Comparison of ENCODE assay signal across 16 mouse cellular contexts in the genomic region with DNA sequence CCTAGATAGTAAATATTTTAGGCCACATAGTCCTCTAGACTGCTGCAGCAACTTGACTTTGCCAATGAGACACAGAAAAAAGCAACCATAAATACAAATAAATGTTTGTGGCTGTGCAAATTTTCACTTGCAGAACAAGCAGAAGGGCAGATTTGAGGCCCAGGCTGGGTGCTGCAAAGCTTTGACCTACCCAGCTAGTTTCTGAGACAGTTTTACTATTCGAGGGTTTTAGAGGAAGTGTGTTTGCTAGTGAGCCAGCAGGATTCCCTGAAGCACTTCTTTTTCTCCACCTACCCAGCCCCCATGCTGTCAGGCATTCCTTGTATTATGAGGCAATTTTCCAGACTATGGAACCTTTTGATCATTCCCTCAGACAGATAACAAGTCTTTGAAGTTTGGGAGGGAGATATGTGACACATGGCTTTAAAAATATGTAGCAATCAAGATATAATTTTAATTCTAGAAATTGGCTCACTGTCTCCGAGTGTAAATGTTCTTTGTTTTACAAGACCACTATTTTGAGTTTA. TPM values are rescaled to one million over a fixed set of nuclear protein-coding genes. Genes with fewer than 3 reads are reported as not detected.
DNase-seq lines count a peak whose midpoint lies in the region; ATAC-seq lines count a peak whose summit lies in the region.
"Had no signal": no experiment of that assay in that cellular context is flagged by ENCODE, and none has a peak within 500 bp of the region (broad histone marks: within the 10 kb centered on the region; RNA-seq: fewer than 3 reads in every experiment).

No protein-coding gene starts in this region.

- H3K36me3 ChIP-seq in forebrain, embryonic 10.5 days (replicated peaks) = no peaks in the 10 kb centered on the region
- H3K36me3 ChIP-seq in forebrain, embryonic 15.5 days = no peaks in the 10 kb centered on the region
- H3K36me3 ChIP-seq in liver, embryonic 12.5 days = no peaks in the 10 kb centered on the region
- H3K36me3 ChIP-seq in liver, embryonic 11.5 days (ENCODE audit: control insufficient read depth, insufficient read depth, low read length) = no peaks in the 10 kb centered on the region
- H3K36me3 ChIP-seq: midbrain, embryonic 15.5 days had no signal

- 37% methylated on average over 2 of the region's 2 CpGs for WGBS in forebrain, embryonic 10.5 days
- whole genome bisulfite sequencing in forebrain, embryonic 15.5 days = 39% methylated on average over 2 of the region's 2 CpGs
- WGBS in liver, embryonic 12.5 days (ENCODE audit: insufficient replicate concordance) = 34% methylated on average over 2 of the region's 2 CpGs
- 41% methylated on average over 2 of the region's 2 CpGs for WGBS in liver, embryonic 11.5 days

- peak overlapping the region; percentile 44 for H3K27ac ChIP-seq in forebrain, embryonic 10.5 days
- no peak overlapping the region for H3K27ac ChIP-seq in forebrain, embryonic 15.5 days (replicated peaks)
- 0 out of 2 replicates have a peak overlapping the region, but pooled peaks have one; percentile 14 for H3K27ac ChIP-seq in liver, embryonic 12.5 days
- H3K27ac ChIP-seq in liver, embryonic 11.5 days (ENCODE audit: low read depth, low read length) = no peak overlapping the region
- H3K27ac ChIP-seq: midbrain, embryonic 15.5 days had no signal

- H3K9me3 ChIP-seq in forebrain, embryonic 10.5 days = no peaks in the 10 kb centered on the region
- no peaks in the 10 kb centered on the region for H3K9me3 ChIP-seq in forebrain, embryonic 15.5 days
- H3K9me3 ChIP-seq in liver, embryonic 12.5 days (replicated peaks) = no peaks in the 10 kb centered on the region
- no peaks in the 10 kb centered on the region for H3K9me3 ChIP-seq in liver, embryonic 11.5 days (ENCODE audit: control insufficient read depth, low read length)
- H3K9me3 ChIP-seq: midbrain, embryonic 15.5 days had no signal

- no peak overlapping the region for H3K4me3 ChIP-seq in forebrain, embryonic 10.5 days
- H3K4me3 ChIP-seq in forebrain, embryonic 15.5 days = no peak overlapping the region
- H3K4me3 ChIP-seq in liver, embryonic 12.5 days = no peak overlapping the region
- H3K4me3 ChIP-seq in liver, embryonic 11.5 days (ENCODE audit: low read depth, low read length) = no peak overlapping the region
- H3K4me3 ChIP-seq: midbrain, embryonic 15.5 days had no signal

- DNase-seq in forebrain, embryonic 10.5 days (ENCODE audit: extremely low spot score, low spot score) = peak; percentile 16
- no peak for DNase-seq in liver, embryonic 11.5 days (ENCODE audit: low spot score)
- DNase-seq in R1 (ENCODE audit: low read depth, low spot score) = peak; percentile 18
- peak; percentile 48 for DNase-seq in embryo, embryonic 10 days (ENCODE audit: low spot score)
- DNase-seq in gastrocnemius, postnatal 4 days (ENCODE audit: low spot score in 2 of 2) = no peak
- no peak for DNase-seq in cerebellum, adult 8-10 months
- DNase-seq: forebrain, postnatal 0 days; kidney, adult 11 months; layer of hippocampus, adult 9-11 months; right cerebral cortex, postnatal 25 days; thymus, postnatal 4 days had no signal

- H3K4me1 ChIP-seq in forebrain, embryonic 10.5 days = peaks cover 13% of the 10 kb centered on the region
- H3K4me1 ChIP-seq in forebrain, embryonic 15.5 days = no peaks in the 10 kb centered on the region
- H3K4me1 ChIP-seq in liver, embryonic 12.5 days = peaks cover 43% of the 10 kb centered on the region
- H3K4me1 ChIP-seq in liver, embryonic 11.5 days (replicated peaks; ENCODE audit: control insufficient read depth, insufficient read depth, low read length) = peaks cover 5% of the 10 kb centered on the region; the same call in 1 of the 2 replicates
- H3K4me1 ChIP-seq: midbrain, embryonic 15.5 days had no signal

- no peaks in the 10 kb centered on the region for H3K27me3 ChIP-seq in forebrain, embryonic 10.5 days (ENCODE audit: poor library complexity, severe bottlenecking)
- H3K27me3 ChIP-seq in forebrain, embryonic 15.5 days = no peaks in the 10 kb centered on the region
- no peaks in the 10 kb centered on the region for H3K27me3 ChIP-seq in liver, embryonic 12.5 days (replicated peaks)
- H3K27me3 ChIP-seq in liver, embryonic 11.5 days (replicated peaks; ENCODE audit: control insufficient read depth, insufficient read depth, low read length) = no peaks in the 10 kb centered on the region
- H3K27me3 ChIP-seq: midbrain, embryonic 15.5 days had no signal

- H3K4me2 ChIP-seq in forebrain, embryonic 15.5 days (replicated peaks) = no peak overlapping the region
- no peak overlapping the region for H3K4me2 ChIP-seq in liver, embryonic 12.5 days
- H3K4me2 ChIP-seq in liver, embryonic 11.5 days = no peak overlapping the region
- H3K4me2 ChIP-seq: midbrain, embryonic 15.5 days had no signal

- H3K9ac ChIP-seq in forebrain, embryonic 15.5 days (replicated peaks) = no peak overlapping the region
- no peak overlapping the region for H3K9ac ChIP-seq in liver, embryonic 12.5 days
- H3K9ac ChIP-seq in liver, embryonic 11.5 days (ENCODE audit: low read depth, low read length) = no peak overlapping the region
- H3K9ac ChIP-seq: forebrain, postnatal 0 days; midbrain, embryonic 15.5 days had no signal

- ATAC-seq in forebrain, embryonic 15.5 days (replicated peaks) = no peak
- no peak for ATAC-seq in liver, embryonic 12.5 days
- no peak for ATAC-seq in liver, embryonic 11.5 days (replicated peaks; ENCODE audit: low FRiP score)
- ATAC-seq: forebrain, postnatal 0 days; hindbrain, embryonic 16.5 days; midbrain, embryonic 15.5 days; Patski had no signal

RNA-seq across cellular contexts. Expression of a gene that starts 31.8 kb away (rescaled TPM):
- 6.4 and 7.7 TPM in 2 replicates for polyA plus RNA-seq in forebrain, embryonic 10.5 days (2016; fragmentation: Nextera tagmentation; extraction: Ambion mirVana)
- polyA plus RNA-seq in forebrain, embryonic 15.5 days (2015; fragmentation: Nextera tagmentation; extraction: Ambion mirVana) = 9.1 and 10.0 TPM in 2 replicates
- polyA plus RNA-seq in liver, embryonic 12.5 days (2016; fragmentation: Nextera tagmentation; extraction: Ambion mirVana) = 5.5 TPM in 2 replicates
- polyA plus RNA-seq in liver, embryonic 11.5 days (2014; fragmentation: Nextera tagmentation; extraction: Ambion mirVana) = 4.7 and 7.2 TPM in 2 replicates
- total RNA-seq in gastrocnemius, postnatal 4 days (2021) = 10 to 100 TPM; 22.5 to 23.2 TPM
- polyA plus RNA-seq: Patski had no signal

Comparison
In these comparisons a context has a peak if more than half of its experiments do, and no peak if none do; other contexts are left out.
1. H3K27ac ChIP-seq: peak in forebrain, embryonic 10.5 days (single experiment) and liver, embryonic 12.5 days (single experiment); none in forebrain, embryonic 15.5 days (single experiment) and liver, embryonic 11.5 days (single experiment).
2. DNase-seq: peak in forebrain, embryonic 10.5 days (single experiment), R1 (single experiment) and embryo, embryonic 10 days (single experiment); none in liver, embryonic 11.5 days (single experiment), gastrocnemius, postnatal 4 days (0 of 2) and cerebellum, adult 8-10 months (single experiment).